Mouse (Mus musculus) urinary bladder, postnatal 36 days (tissue): ENCODE data around the gene B020011L13Rik.
"Not testable (repeated sequence)": the region's sequence is repeated elsewhere in the genome, so short reads cannot be mapped to it uniquely, and the experiment has no call there.

Source experiments
- DNase-seq, 2 experiments: peaks; one replicate each; pipeline ENCODE4 v3.0.0; 2022; ENCODE audit warnings: low spot score in 2 of 2, mixed read lengths in 1 of 2

B020011L13Rik gene

GRCm38 (mm10) chr1:117780833-117781232, at the start of gene B020011L13Rik:
B020011L13Rik (plus strand) TSS chr1:117781133.
- not testable (repeated sequence) for DNase-seq

GRCm38 (mm10) chr1:117816271-117816670, 35.3 kb downstream of the B020011L13Rik start:
- DNase-seq = not testable (repeated sequence)

- DNase-seq = not testable (repeated sequence)
Measured at GRCm38 (mm10) chr1:117829781-117830180, 48.8 kb downstream of the B020011L13Rik start, which contains the start of gene Gm28360. Gm28360 (plus strand) TSS chr1:117830081.

DNA sequence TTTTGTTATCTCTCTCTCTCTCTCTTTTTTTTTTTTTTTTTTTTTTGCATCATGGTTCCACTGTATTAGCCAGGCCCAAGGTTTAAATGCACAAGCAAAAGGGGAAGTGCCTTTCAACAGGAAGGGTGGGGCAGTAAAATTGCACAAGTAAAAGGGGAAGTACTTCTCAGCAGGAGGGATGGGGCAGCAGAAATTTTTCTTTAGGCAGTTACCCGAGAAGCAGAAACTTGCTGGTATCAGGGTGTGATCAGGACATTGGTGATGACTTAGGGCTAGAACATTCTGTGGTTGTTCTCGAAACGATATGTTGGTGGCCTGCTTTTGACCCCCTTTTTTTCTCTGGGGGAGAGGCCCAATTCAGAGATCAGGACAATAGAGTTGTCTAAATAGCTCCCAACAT, 70.8 kb downstream of the B020011L13Rik start:
- not testable (repeated sequence) for DNase-seq
